8 mouse cellular contexts compared by ENCODE assay signal in genomic region chr5:117388296-117388751, GRCm38 (mm10). TPM values are rescaled to one million over a fixed set of nuclear protein-coding genes. Genes with fewer than 3 reads are reported as not detected.
A peak's percentile ranks its signal among the peaks of the same experiment; 100 is the strongest.
DNase-seq lines count a peak whose midpoint lies in the region; ATAC-seq lines count a peak whose summit lies in the region.

No protein-coding gene starts in this region.

- H3K9ac ChIP-seq in embryonic facial prominence, embryonic 11.5 days (replicated peaks; ENCODE audit: low read length) = peak overlapping the region; percentile 94
- H3K9ac ChIP-seq in limb, embryonic 13.5 days = peak overlapping the region; percentile 92
- peak overlapping the region; percentile 73 for H3K9ac ChIP-seq in midbrain, embryonic 12.5 days (replicated peaks)
- H3K9ac ChIP-seq in stomach, embryonic 16.5 days (ENCODE audit: low read length) = peak overlapping the region; percentile 87

- no peaks in the 10 kb centered on the region for H3K4me1 ChIP-seq in embryonic facial prominence, embryonic 11.5 days (ENCODE audit: control insufficient read depth, insufficient read depth, low read length)
- peaks cover 14% of the 10 kb centered on the region for H3K4me1 ChIP-seq in limb, embryonic 13.5 days
- peaks cover 17% of the 10 kb centered on the region for H3K4me1 ChIP-seq in midbrain, embryonic 12.5 days
- H3K4me1 ChIP-seq in stomach, embryonic 16.5 days (ENCODE audit: control insufficient read depth, insufficient read depth, low read length) = peaks cover 9% of the 10 kb centered on the region

- no peak for DNase-seq in frontal cortex, postnatal 36 days (ENCODE audit: low spot score in 2 of 2)
- peak; percentile 47 to 48 for DNase-seq in adrenal gland, postnatal 36 days
- peak; percentile 65 for DNase-seq in embryonic facial prominence, embryonic 11.5 days (ENCODE audit: low spot score)
- peak; percentile 70 for DNase-seq in heart, postnatal 4 days

- no peaks in the 10 kb centered on the region; the same call in 1 of the 2 replicates for H3K36me3 ChIP-seq in embryonic facial prominence, embryonic 11.5 days (replicated peaks; ENCODE audit: control insufficient read depth, insufficient read depth, low read depth, low read length)
- H3K36me3 ChIP-seq in limb, embryonic 13.5 days = peaks cover 26% of the 10 kb centered on the region
- peaks cover 24% of the 10 kb centered on the region for H3K36me3 ChIP-seq in midbrain, embryonic 12.5 days
- no peaks in the 10 kb centered on the region; the same call in 1 of the 2 replicates for H3K36me3 ChIP-seq in stomach, embryonic 16.5 days (ENCODE audit: control insufficient read depth, insufficient read depth, low read length)

- no peaks in the 10 kb centered on the region for H3K9me3 ChIP-seq in embryonic facial prominence, embryonic 11.5 days (replicated peaks; ENCODE audit: control insufficient read depth, low read length)
- peaks cover 4% of the 10 kb centered on the region; the same call in 1 of the 2 replicates for H3K9me3 ChIP-seq in limb, embryonic 13.5 days
- H3K9me3 ChIP-seq in midbrain, embryonic 12.5 days = 0 out of 2 replicates have a peak, but pooled peaks cover 4% of the 10 kb centered on the region
- no peaks in the 10 kb centered on the region; the same call in 1 of the 2 replicates for H3K9me3 ChIP-seq in stomach, embryonic 16.5 days (replicated peaks; ENCODE audit: control insufficient read depth, low read length)

- peak; percentile 2; the same call in 1 of the 2 replicates for ATAC-seq in frontal cortex, adult (ENCODE audit: low TSS enrichment)
- peak; percentile 45; the same call in 1 of the 2 replicates for ATAC-seq in embryonic facial prominence, embryonic 11.5 days (replicated peaks; ENCODE audit: insufficient number of reproducible peaks, low FRiP score, low TSS enrichment, low read depth)
- 0 out of 2 replicates have a peak, but pooled peaks have one; percentile 19 for ATAC-seq in limb, embryonic 13.5 days (ENCODE audit: low FRiP score, low read depth)
- peak; percentile 32 for ATAC-seq in midbrain, embryonic 12.5 days (ENCODE audit: low FRiP score, low read depth)
- ATAC-seq in stomach, embryonic 16.5 days (ENCODE audit: insufficient read depth, low FRiP score) = peak; percentile 55

- 14% methylated on average over 16 of the region's 16 CpGs for WGBS in embryonic facial prominence, embryonic 11.5 days
- 10% methylated on average over 16 of the region's 16 CpGs for WGBS in limb, embryonic 13.5 days
- WGBS in midbrain, embryonic 12.5 days = 11% methylated on average over 16 of the region's 16 CpGs
- WGBS in stomach, embryonic 16.5 days = 7% methylated on average over 16 of the region's 16 CpGs

- 0 out of 2 replicates have a peak overlapping the region, but pooled peaks have one; percentile 52 for H3K27ac ChIP-seq in embryonic facial prominence, embryonic 11.5 days (replicated peaks; ENCODE audit: low read depth, low read length)
- H3K27ac ChIP-seq in limb, embryonic 13.5 days = no peak overlapping the region
- peak overlapping the region; percentile 58 for H3K27ac ChIP-seq in midbrain, embryonic 12.5 days (replicated peaks)
- H3K27ac ChIP-seq in stomach, embryonic 16.5 days (ENCODE audit: low read length) = peak overlapping the region; percentile 40

- H3K4me3 ChIP-seq in embryonic facial prominence, embryonic 11.5 days (ENCODE audit: low read depth, low read length) = peak overlapping the region; percentile 84
- H3K4me3 ChIP-seq in limb, embryonic 13.5 days = peak overlapping the region; percentile 82
- peak overlapping the region; percentile 72 for H3K4me3 ChIP-seq in midbrain, embryonic 12.5 days
- peak overlapping the region; percentile 70 for H3K4me3 ChIP-seq in stomach, embryonic 16.5 days (replicated peaks; ENCODE audit: low read length)

- H3K4me2 ChIP-seq in embryonic facial prominence, embryonic 11.5 days (ENCODE audit: low read depth, low read length) = peak overlapping the region; percentile 66
- peak overlapping the region; percentile 75 for H3K4me2 ChIP-seq in limb, embryonic 13.5 days (replicated peaks)
- peak overlapping the region; percentile 64 for H3K4me2 ChIP-seq in midbrain, embryonic 12.5 days (replicated peaks)
- peak overlapping the region; percentile 71 for H3K4me2 ChIP-seq in stomach, embryonic 16.5 days (ENCODE audit: low read depth, low read length)

- H3K27me3 ChIP-seq in embryonic facial prominence, embryonic 11.5 days (ENCODE audit: control insufficient read depth, insufficient read depth, low read length) = no peaks in the 10 kb centered on the region
- H3K27me3 ChIP-seq in limb, embryonic 13.5 days = no peaks in the 10 kb centered on the region
- H3K27me3 ChIP-seq in midbrain, embryonic 12.5 days = no peaks in the 10 kb centered on the region
- no peaks in the 10 kb centered on the region for H3K27me3 ChIP-seq in stomach, embryonic 16.5 days (ENCODE audit: control insufficient read depth, insufficient read depth, low read length)

RNA-seq across cellular contexts. Expression of gene Rfc5, which starts 0.5 kb away (rescaled TPM):
- 1 to 10 TPM; 7.5 to 8.7 TPM for total RNA-seq in adrenal gland, postnatal 36 days (2021)
- polyA plus RNA-seq in embryonic facial prominence, embryonic 11.5 days (2014; fragmentation: Nextera tagmentation; extraction: Ambion mirVana) = 105 and 115 TPM in 2 replicates
- 10 to 100 TPM; 26.5 to 30.3 TPM for total RNA-seq in heart, postnatal 4 days (2021)
- polyA plus RNA-seq in limb, embryonic 13.5 days (2015; fragmentation: Nextera tagmentation; extraction: Ambion mirVana) = 82.0 and 86.2 TPM in 2 replicates
- polyA plus RNA-seq in midbrain, embryonic 12.5 days (2016; fragmentation: Nextera tagmentation; extraction: Ambion mirVana) = 72.9 and 79.5 TPM in 2 replicates
- polyA plus RNA-seq in stomach, embryonic 16.5 days (2015; fragmentation: Nextera tagmentation; extraction: Ambion mirVana) = 75.9 and 88.6 TPM in 2 replicates

RNA-seq across cellular contexts. Expression of gene Ksr2, which starts 25.5 kb away (rescaled TPM):
- total RNA-seq in adrenal gland, postnatal 36 days (2021) = 1 to 10 TPM; 2.5 to 3.9 TPM
- polyA plus RNA-seq in embryonic facial prominence, embryonic 11.5 days (2014; fragmentation: Nextera tagmentation; extraction: Ambion mirVana) = 0.35 and 0.38 TPM in 2 replicates
- total RNA-seq in heart, postnatal 4 days (2021) = under 1 TPM; 0.09 to 0.10 TPM
- polyA plus RNA-seq in limb, embryonic 13.5 days (2015; fragmentation: Nextera tagmentation; extraction: Ambion mirVana) = 0.08 and 0.15 TPM in 2 replicates
- polyA plus RNA-seq in midbrain, embryonic 12.5 days (2016; fragmentation: Nextera tagmentation; extraction: Ambion mirVana) = 2.6 and 3.9 TPM in 2 replicates
- 0.19 and 0.36 TPM in 2 replicates for polyA plus RNA-seq in stomach, embryonic 16.5 days (2015; fragmentation: Nextera tagmentation; extraction: Ambion mirVana)

RNA-seq across cellular contexts. Expression of gene Wsb2, which starts 31.2 kb away (rescaled TPM):
- 100 to 1,000 TPM; 134 to 135 TPM for total RNA-seq in adrenal gland, postnatal 36 days (2021)
- 53.6 and 54.1 TPM in 2 replicates for polyA plus RNA-seq in embryonic facial prominence, embryonic 11.5 days (2014; fragmentation: Nextera tagmentation; extraction: Ambion mirVana)
- 100 to 1,000 TPM; 124 to 127 TPM for total RNA-seq in heart, postnatal 4 days (2021)
- polyA plus RNA-seq in limb, embryonic 13.5 days (2015; fragmentation: Nextera tagmentation; extraction: Ambion mirVana) = 54.9 and 55.2 TPM in 2 replicates
- 113 and 114 TPM in 2 replicates for polyA plus RNA-seq in midbrain, embryonic 12.5 days (2016; fragmentation: Nextera tagmentation; extraction: Ambion mirVana)
- 34.1 and 35.0 TPM in 2 replicates for polyA plus RNA-seq in stomach, embryonic 16.5 days (2015; fragmentation: Nextera tagmentation; extraction: Ambion mirVana)

Comparison
In these comparisons a context has a peak if more than half of its experiments do, and no peak if none do; other contexts are left out.
1. ATAC-seq: peak in every context shown above with its lines; median percentile 55 in stomach, embryonic 16.5 days; 45 in embryonic facial prominence, embryonic 11.5 days; 32 in midbrain, embryonic 12.5 days; 19 in limb, embryonic 13.5 days; 2 in frontal cortex, adult.
2. DNase-seq: peak in adrenal gland, postnatal 36 days (2 of 2), embryonic facial prominence, embryonic 11.5 days (single experiment) and heart, postnatal 4 days (single experiment); none in frontal cortex, postnatal 36 days (0 of 2).
3. Peak in every context shown above with its lines, with median percentiles within 50 percentile points of each other: H3K4me2 ChIP-seq, H3K4me3 ChIP-seq and H3K9ac ChIP-seq.